Mouse (Mus musculus) gastrocnemius, adult 8-10 months (tissue): ENCODE results near the gene Tyw3. TPM values are rescaled to one million over a fixed set of nuclear protein-coding genes. Genes with fewer than 3 reads are reported as not detected.
"Not testable (repeated sequence)": the region's sequence is repeated elsewhere in the genome, so short reads cannot be mapped to it uniquely, and the experiment has no call there.

Source experiments
- DNase-seq, 2 experiments: peaks; one replicate each; pipeline ENCODE4 v3.0.0; 2022; ENCODE audit warnings: low spot score in 2 of 2
- total RNA-seq, 4 experiments: library from RNA; stranded (reverse); gene quantifications; 2 replicates each; pipeline ENCODE4 v1.2.4; 2022

The Tyw3 gene
- total RNA-seq = 1 to 10 TPM; 2.0 to 4.2 (median 2.6) TPM

GRCm38 (mm10) chr3:154596934-154597554 is at the start of gene Tyw3:
Gene Tyw3 (minus strand): TSS chr3:154597104.
- peak; percentile 91 to 93 for DNase-seq

- DNase-seq = no peak
Measured at GRCm38 (mm10) chr3:154633091-154633490, 36.2 kb upstream of the Tyw3 start.

GRCm38 (mm10) chr3:154631281-154631680 is 34.4 kb upstream of the Tyw3 start:
- not testable (repeated sequence) for DNase-seq

- DNase-seq = no peak
Measured at GRCm38 (mm10) chr3:154628284-154628683, 31.4 kb upstream of the Tyw3 start.

GRCm38 (mm10) chr3:154616106-154616505 is 19.2 kb upstream of the Tyw3 start:
- no peak for DNase-seq

GRCm38 (mm10) chr3:154615304-154615703 is 18.4 kb upstream of the Tyw3 start:
- no peak for DNase-seq

GRCm38 (mm10) chr3:154614771-154615170 is 17.9 kb upstream of the Tyw3 start:
- DNase-seq = no peak

GRCm38 (mm10) chr3:154611888-154612287 is 15.0 kb upstream of the Tyw3 start:
- DNase-seq = no peak

GRCm38 (mm10) chr3:154607896-154608295 is 11.0 kb upstream of the Tyw3 start:
- DNase-seq = no peak

- no peak for DNase-seq
Measured at GRCm38 (mm10) chr3:154604871-154605270, 8.0 kb upstream of the Tyw3 start.

GRCm38 (mm10) chr3:154602141-154602540 is 5.2 kb upstream of the Tyw3 start:
- DNase-seq = no peak

GRCm38 (mm10) chr3:154597561-154597960 is 657 bp upstream of the Tyw3 start:
- DNase-seq = no peak

- DNase-seq = peak; percentile 84 to 86
Measured at GRCm38 (mm10) chr3:154596488-154596933, 393 bp downstream of the Tyw3 start, which contains the start of gene Cryz. Gene Cryz (plus strand): TSS chr3:154596711.

- DNase-seq = no peak
Measured at GRCm38 (mm10) chr3:154594156-154594555, 2.7 kb downstream of the Tyw3 start.

- no peak for DNase-seq
Measured at GRCm38 (mm10) chr3:154593596-154593995, 3.3 kb downstream of the Tyw3 start.

- no peak for DNase-seq
Measured at GRCm38 (mm10) chr3:154591621-154592020, 5.3 kb downstream of the Tyw3 start.

GRCm38 (mm10) chr3:154590971-154591370 is 5.9 kb downstream of the Tyw3 start:
- DNase-seq = no peak

GRCm38 (mm10) chr3:154584351-154584750 is 12.6 kb downstream of the Tyw3 start:
- DNase-seq = no peak

- DNase-seq = no peak
Measured at GRCm38 (mm10) chr3:154577895-154578294, 19.0 kb downstream of the Tyw3 start.

GRCm38 (mm10) chr3:154573666-154574065 is 23.2 kb downstream of the Tyw3 start:
- no peak for DNase-seq

GRCm38 (mm10) chr3:154572341-154572972 is 24.4 kb downstream of the Tyw3 start:
- DNase-seq = peak in 1 of 2 experiments; percentile 20

GRCm38 (mm10) chr3:154570786-154571185 is 26.1 kb downstream of the Tyw3 start:
- DNase-seq = no peak

- DNase-seq = no peak
Measured at GRCm38 (mm10) chr3:154570029-154570575, 26.8 kb downstream of the Tyw3 start.
